Mouse (Mus musculus) G1E (cell line): Measurements from ENCODE around the gene Mcm6. TPM values are rescaled to one million over a fixed set of nuclear protein-coding genes. Genes with fewer than 3 reads are reported as not detected.

ENCODE experiments used
- ATAC-seq: 2 replicates; pipeline ENCODE4 v1.8.0; 2016; ENCODE audit warnings: mild to moderate bottlenecking; ENCODE audit not compliant: insufficient number of reproducible peaks, poor library complexity, low FRiP score, severe bottlenecking; ENCODE audit errors: extremely low read depth
- DNase-seq: peaks from one replicate; pipeline ENCODE4 v3.0.0; 2012; ENCODE audit warnings: low spot score
- H3K27me3 ChIP-seq: 2 replicates; pipeline ENCODE4 v1.6.1; 2012; ENCODE audit warnings: mild to moderate bottlenecking, low read length, inconsistent platforms; ENCODE audit not compliant: insufficient read depth
- H3K36me3 ChIP-seq: replicated peaks from 2 replicates; pipeline ENCODE3; 2012; ENCODE audit warnings: mild to moderate bottlenecking, inconsistent platforms
- H3K4me1 ChIP-seq: 2 replicates; pipeline ENCODE4 v1.6.1; 2012; ENCODE audit warnings: low read depth, low read length, inconsistent platforms, mixed read lengths; ENCODE audit not compliant: insufficient read depth
- H3K4me3 ChIP-seq: 2 replicates; pipeline ENCODE4 v1.5.1; 2012; ENCODE audit warnings: low read depth, mild to moderate bottlenecking, inconsistent platforms, low read length, moderate library complexity, mixed read lengths
- H3K9me3 ChIP-seq: replicated peaks from 2 replicates; pipeline ENCODE4 v1.6.1; 2012; ENCODE audit warnings: inconsistent platforms
- CTCF ChIP-seq: IDR thresholded peaks from 2 replicates; pipeline ENCODE4 v1.5.1; 2012; ENCODE audit warnings: low read depth, low read length, inconsistent platforms, mixed read lengths
- GATA1 ChIP-seq: IDR thresholded peaks from 2 replicates; pipeline ENCODE4 v1.6.1; 2012; ENCODE audit warnings: borderline replicate concordance, low read length, inconsistent platforms, mixed read lengths
- GATA2 ChIP-seq: IDR thresholded peaks from 2 replicates; pipeline ENCODE4 v1.6.1; 2012; ENCODE audit warnings: low read depth, low read length, inconsistent platforms, borderline replicate concordance
- POLR2AphosphoS5 ChIP-seq: IDR thresholded peaks from 2 replicates; pipeline ENCODE4 v1.6.1; 2012; ENCODE audit warnings: low read depth, low read length, inconsistent platforms; ENCODE audit not compliant: insufficient replicate concordance
- TAL1 ChIP-seq: conservative IDR thresholded peaks from 2 replicates; pipeline ENCODE4 v1.6.1; 2012; ENCODE audit warnings: low read depth, low read length, inconsistent platforms, mixed read lengths
- polyA plus RNA-seq: library from polyadenylated mRNA; stranded (reverse); fragments of >175 nt; gene quantifications from 2 replicates; pipeline ENCODE4 v1.2.3, GENCODE M21; 2012
- total RNA-seq, 2 experiments: library from RNA; stranded (forward) in 1 of 2; stranded (reverse) in 1 of 2; fragments of 200-1000 nt in 1 of 2; fragments of >200 nt in 1 of 2; fragmentation: Nextera tagmentation in 1 of 2; gene quantifications; 2 replicates each; pipeline ENCODE4 v1.2.3; 2014 to 2017

The Mcm6 gene
- total RNA-seq (2014; fragmentation: Nextera tagmentation) = 320 and 323 TPM in 2 replicates
- total RNA-seq (2017) = 443 and 444 TPM in 2 replicates
- 69.2 and 70.4 TPM in 2 replicates for polyA plus RNA-seq

DNA sequence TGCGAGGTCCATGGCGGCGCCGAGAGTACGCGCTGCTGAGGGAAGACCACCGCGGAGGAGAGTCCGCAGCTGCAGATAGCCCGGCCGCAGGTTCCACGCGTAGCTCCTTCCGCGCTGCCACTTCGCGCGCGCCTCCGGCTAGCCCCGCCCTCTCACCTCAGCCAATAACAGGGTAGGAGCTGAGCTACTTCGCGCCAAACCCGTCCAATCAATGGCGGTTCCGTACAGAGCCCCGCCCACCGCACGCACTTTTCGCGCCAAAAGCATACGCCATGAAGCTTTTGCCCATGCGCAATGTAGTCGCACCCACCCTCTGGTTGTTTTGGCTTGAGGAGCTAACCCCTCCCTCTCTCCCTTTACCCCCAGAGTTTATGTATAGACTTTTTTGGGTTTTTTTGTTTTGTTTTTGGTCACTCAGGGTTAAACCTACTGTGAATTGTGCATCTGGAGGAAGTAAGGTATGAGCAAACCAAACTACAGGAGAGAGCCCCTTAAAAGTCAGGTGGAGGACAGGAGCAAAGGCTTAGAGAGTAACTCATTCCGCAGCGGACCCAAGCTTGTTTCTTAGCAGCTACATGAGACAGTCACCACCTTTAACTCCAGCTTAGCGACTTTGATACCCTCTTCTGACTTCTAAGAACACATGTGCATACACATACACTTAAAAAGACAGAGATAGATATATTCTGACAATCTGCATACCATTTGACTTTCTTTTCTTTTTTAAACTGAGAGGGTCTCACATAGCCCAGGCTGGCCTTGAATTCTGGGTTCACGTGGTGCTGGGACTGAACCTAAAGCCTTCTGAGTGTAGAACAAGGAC, at the start of gene Mcm6:
TSS of gene Mcm6 (minus strand) at position 111 of the 823 bp plus-strand sequence.
- peaks cover 35% of the 10 kb centered on the region for H3K4me1 ChIP-seq
- H3K9me3 ChIP-seq = no peaks in the 10 kb centered on the region
- DNase-seq = peak; percentile 98
- no peak for TF ChIP-seq POLR2AphosphoS5
- TF ChIP-seq GATA2 = no peak
- no peak for TF ChIP-seq TAL1
- TF ChIP-seq GATA1 = no peak
- no peak for TF ChIP-seq CTCF
- H3K27me3 ChIP-seq = no peaks in the 10 kb centered on the region
- peaks cover 65% of the 10 kb centered on the region for H3K36me3 ChIP-seq
- peak within 1 kb of the TSS; percentile 90 for H3K4me3 ChIP-seq
- peak; percentile 93 for ATAC-seq

GRCm38 (mm10) chr1:128406846-128407245, 47.4 kb upstream of the Mcm6 start:
- Histone ChIP-seq H3K36me3 (peaks cover 77% of the 10 kb centered on the region), H3K4me3 (no peak overlapping the region), H3K4me1 (peaks cover 17% of the 10 kb centered on the region), H3K9me3 (no peaks in the 10 kb centered on the region; the same call in 1 of the 2 replicates), H3K27me3 (no peaks in the 10 kb centered on the region)
- DNase-seq = no peak
- TF ChIP-seq TAL1 (no peak), POLR2AphosphoS5 (no peak), CTCF (no peak), GATA2 (no peak)
- no peak for ATAC-seq

GRCm38 (mm10) chr1:128405675-128406074, 46.2 kb upstream of the Mcm6 start:
- peaks cover 78% of the 10 kb centered on the region for H3K36me3 ChIP-seq
- no peaks in the 10 kb centered on the region for H3K27me3 ChIP-seq
- ATAC-seq = no peak
- H3K9me3 ChIP-seq = no peaks in the 10 kb centered on the region; the same call in 1 of the 2 replicates
- DNase-seq = no peak
- TF ChIP-seq GATA1 = no peak
- no peak for TF ChIP-seq GATA2
- no peak for TF ChIP-seq POLR2AphosphoS5
- TF ChIP-seq CTCF = no peak
- TF ChIP-seq TAL1 = no peak
- no peak overlapping the region for H3K4me3 ChIP-seq
- peaks cover 17% of the 10 kb centered on the region for H3K4me1 ChIP-seq

GRCm38 (mm10) chr1:128405041-128405481, 45.6 kb upstream of the Mcm6 start:
- DNase-seq = no peak
- H3K4me1 ChIP-seq = peaks cover 15% of the 10 kb centered on the region
- TF ChIP-seq POLR2AphosphoS5 (no peak), GATA2 (no peak), TAL1 (no peak), CTCF (no peak), GATA1 (no peak)
- no peak for ATAC-seq
- H3K36me3 ChIP-seq = peaks cover 78% of the 10 kb centered on the region
- no peak overlapping the region for H3K4me3 ChIP-seq
- H3K27me3 ChIP-seq = no peaks in the 10 kb centered on the region
- H3K9me3 ChIP-seq = no peaks in the 10 kb centered on the region; the same call in 1 of the 2 replicates

- peaks cover 8% of the 10 kb centered on the region; the same call in 1 of the 2 replicates for H3K4me1 ChIP-seq
- DNase-seq (no peak), ATAC-seq (no peak)
- H3K9me3 ChIP-seq = no peaks in the 10 kb centered on the region
- TF ChIP-seq GATA1 (no peak), GATA2 (no peak), CTCF (no peak), TAL1 (no peak), POLR2AphosphoS5 (no peak)
- H3K4me3 ChIP-seq = no peak overlapping the region
- peaks cover 86% of the 10 kb centered on the region for H3K36me3 ChIP-seq
- no peaks in the 10 kb centered on the region for H3K27me3 ChIP-seq
Measured at GRCm38 (mm10) chr1:128400926-128401325, 41.5 kb upstream of the Mcm6 start.
